Mouse (Mus musculus): Measurements from ENCODE around the gene Itprip. TPM values are rescaled to one million over a fixed set of nuclear protein-coding genes. Genes with fewer than 3 reads are reported as not detected.

Gene Itprip
- polyA plus RNA-seq, 1 experiment from 2014 or later, result 20.5 TPM

Small RNA genes lying within 50 kb of the gene (microRNA-seq; reads per million reads assigned to microRNA genes)
- 0.47 reads per million for gene Gm22240

Other genes starting within 250 kb of the Itprip start
- gene Col17a1, start 227.2 kb downstream of the Itprip start, polyA plus RNA-seq (2015; fragmentation: Nextera tagmentation; extraction: Ambion mirVana), result 0.32 and 0.84 TPM in 2 replicates
- gene Sfr1, start 187.6 kb downstream of the Itprip start, polyA plus RNA-seq (2015; fragmentation: Nextera tagmentation; extraction: Ambion mirVana), result 219 and 228 TPM in 2 replicates
- gene Gsto1, start 64.3 kb downstream of the Itprip start, polyA plus RNA-seq (2015; fragmentation: Nextera tagmentation; extraction: Ambion mirVana), result 130 and 134 TPM in 2 replicates
- 1.1 and 1.4 TPM in 2 replicates for gene Gsto2, start 53.8 kb downstream of the Itprip start, polyA plus RNA-seq (2015; fragmentation: Nextera tagmentation; extraction: Ambion mirVana)
- gene Cfap43, start within 50 bp of the Itprip start, polyA plus RNA-seq (2015; fragmentation: Nextera tagmentation; extraction: Ambion mirVana), result 0.04 and 0.05 TPM in 2 replicates
- 0.06 TPM in 2 replicates for gene Cfap58, start 18.4 kb upstream of the Itprip start, polyA plus RNA-seq (2015; fragmentation: Nextera tagmentation; extraction: Ambion mirVana)